Mouse (Mus musculus): ENCODE measurements around the gene Aldh4a1. TPM values are rescaled to one million over a fixed set of nuclear protein-coding genes. Genes with fewer than 3 reads are reported as not detected.

Aldh4a1 gene
- polyA plus RNA-seq, 1 experiment: 6.7 TPM

DNA sequence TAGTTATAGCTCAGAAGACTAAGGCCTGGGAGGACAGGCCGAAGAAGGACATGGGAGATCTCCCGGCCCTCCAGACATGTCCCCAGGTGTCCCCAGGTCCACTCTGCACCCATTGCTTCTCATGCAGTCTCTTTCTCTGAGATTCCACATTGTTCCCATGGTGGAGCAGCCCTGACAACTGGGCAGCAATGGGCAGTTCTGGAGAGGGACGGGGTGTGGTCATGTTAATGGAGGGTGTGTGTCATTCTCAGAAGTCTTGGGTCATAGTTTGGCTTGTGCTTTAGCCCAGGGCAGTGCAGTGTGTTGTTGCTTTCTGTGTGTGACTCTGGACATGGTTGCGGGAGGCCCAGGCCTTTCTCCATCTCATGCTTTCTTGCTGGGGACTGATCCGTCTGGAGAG, 15.9 kb upstream of the Aldh4a1 start:
- H3K79me2 ChIP-seq (ENCODE audit: control insufficient read depth, insufficient read depth): peaks cover 51% of the 10 kb centered on the region
- H3ac ChIP-seq (ENCODE audit: control insufficient read depth, insufficient read length, low read depth): no peak overlapping the region
- H3K79me3 ChIP-seq (ENCODE audit: low read depth): peaks cover 11% of the 10 kb centered on the region
- no peak for TF ChIP-seq FOSL1 (IDR thresholded peaks at IDR 0.05; ENCODE audit: insufficient read depth, low read length, poor library complexity, severe bottlenecking)
- TF ChIP-seq CTCF (IDR thresholded peaks at IDR 0.05; ENCODE audit: control insufficient read depth, insufficient read depth, insufficient read length): no peak
- no peak for TF ChIP-seq USF1 (IDR thresholded peaks at IDR 0.05; ENCODE audit: low read depth)
- no peak for TF ChIP-seq MYOD1 (IDR thresholded peaks at IDR 0.05; ENCODE audit: control insufficient read depth, insufficient read length, low read depth)
- TF ChIP-seq MAX (IDR thresholded peaks at IDR 0.05): no peak
- TF ChIP-seq CEBPB (IDR thresholded peaks at IDR 0.05; ENCODE audit: low read depth): no peak
- no peak for TF ChIP-seq MYOG (IDR thresholded peaks at IDR 0.05; ENCODE audit: control insufficient read depth, extremely low read depth, insufficient read length)
- H3K4me3 ChIP-seq (ENCODE audit: insufficient read depth, poor library complexity, severe bottlenecking): no peak overlapping the region
- no peaks in the 10 kb centered on the region for H3K27me3 ChIP-seq (ENCODE audit: control insufficient read depth, insufficient read depth, insufficient read length)
- peaks cover 58% of the 10 kb centered on the region for H3K36me3 ChIP-seq (ENCODE audit: control insufficient read depth, insufficient read depth)

DNA sequence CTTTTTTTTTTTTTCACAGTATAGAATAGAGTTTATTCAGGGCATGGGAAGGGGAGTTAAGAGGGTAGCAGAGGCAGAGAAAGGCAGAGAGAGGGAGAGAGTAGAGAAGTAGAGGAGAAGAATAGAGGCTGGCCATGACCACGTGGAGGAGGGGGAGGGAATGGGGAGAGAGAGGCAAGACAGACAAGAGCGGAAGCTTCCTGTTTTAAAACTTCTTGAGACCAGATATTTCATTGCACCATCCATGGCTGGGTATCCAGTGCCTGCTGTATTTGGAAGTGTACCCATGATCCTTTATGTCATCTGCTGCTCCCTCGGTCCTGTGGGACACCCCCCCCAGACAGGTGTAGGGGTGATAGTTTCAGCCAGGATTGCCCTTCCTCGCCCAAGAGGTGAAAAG, 13.7 kb upstream of the Aldh4a1 start:
- no peak for TF ChIP-seq MYOG (IDR thresholded peaks at IDR 0.05; ENCODE audit: control insufficient read depth, extremely low read depth, insufficient read length)
- TF ChIP-seq USF1 (IDR thresholded peaks at IDR 0.05; ENCODE audit: low read depth): no peak
- no peak for TF ChIP-seq CEBPB (IDR thresholded peaks at IDR 0.05; ENCODE audit: low read depth)
- TF ChIP-seq MAX (IDR thresholded peaks at IDR 0.05): no peak
- no peak for TF ChIP-seq CTCF (IDR thresholded peaks at IDR 0.05; ENCODE audit: control insufficient read depth, insufficient read depth, insufficient read length)
- TF ChIP-seq FOSL1 (IDR thresholded peaks at IDR 0.05; ENCODE audit: insufficient read depth, low read length, poor library complexity, severe bottlenecking): no peak
- no peak for TF ChIP-seq MYOD1 (IDR thresholded peaks at IDR 0.05; ENCODE audit: control insufficient read depth, insufficient read length, low read depth)
- no peaks in the 10 kb centered on the region for H3K27me3 ChIP-seq (ENCODE audit: control insufficient read depth, insufficient read depth, insufficient read length)
- no peak overlapping the region for H3K4me3 ChIP-seq (ENCODE audit: insufficient read depth, poor library complexity, severe bottlenecking)
- peaks cover 71% of the 10 kb centered on the region for H3K36me3 ChIP-seq (ENCODE audit: control insufficient read depth, insufficient read depth)
- H3K79me2 ChIP-seq (ENCODE audit: control insufficient read depth, insufficient read depth): peaks cover 41% of the 10 kb centered on the region
- H3K79me3 ChIP-seq (ENCODE audit: low read depth): peaks cover 3% of the 10 kb centered on the region
- H3ac ChIP-seq (ENCODE audit: control insufficient read depth, insufficient read length, low read depth): no peak overlapping the region

DNA sequence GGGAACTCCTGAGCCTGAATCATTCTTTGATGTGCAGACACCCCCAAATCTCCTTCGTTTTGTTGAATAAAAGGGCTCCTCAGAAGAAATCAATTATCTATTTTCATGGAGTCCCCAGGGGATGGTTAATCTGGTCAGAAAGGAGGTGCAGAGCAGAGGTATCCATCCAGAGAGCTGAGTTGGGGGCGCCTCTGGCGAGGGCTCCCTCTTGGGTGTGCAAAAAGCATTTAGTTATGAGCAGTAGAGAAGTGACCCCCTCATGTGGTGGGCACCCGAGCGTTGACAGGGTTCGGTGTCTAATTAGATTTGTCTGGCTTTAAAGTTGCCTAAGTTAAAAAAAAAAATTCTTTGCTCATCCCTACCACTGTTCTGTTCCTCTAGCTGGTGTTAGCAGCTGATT, 11.7 kb upstream of the Aldh4a1 start:
- peaks cover 3% of the 10 kb centered on the region for H3K79me3 ChIP-seq (ENCODE audit: low read depth)
- TF ChIP-seq USF1 (IDR thresholded peaks at IDR 0.05; ENCODE audit: low read depth) (no peak), MYOD1 (IDR thresholded peaks at IDR 0.05; ENCODE audit: control insufficient read depth, insufficient read length, low read depth) (no peak), CEBPB (IDR thresholded peaks at IDR 0.05; ENCODE audit: low read depth) (no peak), FOSL1 (IDR thresholded peaks at IDR 0.05; ENCODE audit: insufficient read depth, low read length, poor library complexity, severe bottlenecking) (no peak), CTCF (IDR thresholded peaks at IDR 0.05; ENCODE audit: control insufficient read depth, insufficient read depth, insufficient read length) (no peak), MAX (IDR thresholded peaks at IDR 0.05) (no peak), MYOG (IDR thresholded peaks at IDR 0.05; ENCODE audit: control insufficient read depth, extremely low read depth, insufficient read length) (no peak)
- no peaks in the 10 kb centered on the region for H3K27me3 ChIP-seq (ENCODE audit: control insufficient read depth, insufficient read depth, insufficient read length)
- peaks cover 23% of the 10 kb centered on the region for H3K79me2 ChIP-seq (ENCODE audit: control insufficient read depth, insufficient read depth)
- peaks cover 80% of the 10 kb centered on the region for H3K36me3 ChIP-seq (ENCODE audit: control insufficient read depth, insufficient read depth)
- no peak overlapping the region for H3ac ChIP-seq (ENCODE audit: control insufficient read depth, insufficient read length, low read depth)
- H3K4me3 ChIP-seq (ENCODE audit: insufficient read depth, poor library complexity, severe bottlenecking): no peak overlapping the region

DNA sequence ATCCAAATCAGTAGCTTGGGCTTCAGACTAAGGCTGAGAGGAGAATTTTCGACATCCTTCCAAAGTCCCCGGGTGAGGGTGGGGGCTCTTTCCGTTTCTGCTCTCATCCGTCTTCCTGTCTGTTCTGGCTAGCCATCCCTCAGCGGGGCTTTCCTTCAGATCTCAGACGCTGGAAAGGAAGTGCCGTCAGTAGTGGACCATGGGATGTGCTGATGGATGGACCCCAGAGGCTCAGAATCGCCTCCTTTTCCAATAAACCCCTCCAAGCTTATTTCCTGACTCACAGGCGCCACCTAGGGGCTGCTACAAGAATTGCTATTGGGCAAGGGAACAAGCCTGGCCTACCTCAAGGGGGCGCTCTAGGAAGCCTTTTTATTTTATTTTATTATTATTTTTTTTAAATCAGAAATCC, 11.1 kb upstream of the Aldh4a1 start:
- no peaks in the 10 kb centered on the region for H3K27me3 ChIP-seq (ENCODE audit: control insufficient read depth, insufficient read depth, insufficient read length)
- TF ChIP-seq CEBPB (IDR thresholded peaks at IDR 0.05; ENCODE audit: low read depth): no peak
- peak; percentile 72 for TF ChIP-seq CTCF (IDR thresholded peaks at IDR 0.05; ENCODE audit: control insufficient read depth, insufficient read depth, insufficient read length)
- TF ChIP-seq MYOD1 (IDR thresholded peaks at IDR 0.05; ENCODE audit: control insufficient read depth, insufficient read length, low read depth): no peak
- peaks cover 80% of the 10 kb centered on the region for H3K36me3 ChIP-seq (ENCODE audit: control insufficient read depth, insufficient read depth)
- H3K4me3 ChIP-seq (ENCODE audit: insufficient read depth, poor library complexity, severe bottlenecking): no peak overlapping the region
- H3K79me3 ChIP-seq (ENCODE audit: low read depth): peaks cover 3% of the 10 kb centered on the region
- peaks cover 22% of the 10 kb centered on the region for H3K79me2 ChIP-seq (ENCODE audit: control insufficient read depth, insufficient read depth)
- H3ac ChIP-seq (ENCODE audit: control insufficient read depth, insufficient read length, low read depth): no peak overlapping the region

DNA sequence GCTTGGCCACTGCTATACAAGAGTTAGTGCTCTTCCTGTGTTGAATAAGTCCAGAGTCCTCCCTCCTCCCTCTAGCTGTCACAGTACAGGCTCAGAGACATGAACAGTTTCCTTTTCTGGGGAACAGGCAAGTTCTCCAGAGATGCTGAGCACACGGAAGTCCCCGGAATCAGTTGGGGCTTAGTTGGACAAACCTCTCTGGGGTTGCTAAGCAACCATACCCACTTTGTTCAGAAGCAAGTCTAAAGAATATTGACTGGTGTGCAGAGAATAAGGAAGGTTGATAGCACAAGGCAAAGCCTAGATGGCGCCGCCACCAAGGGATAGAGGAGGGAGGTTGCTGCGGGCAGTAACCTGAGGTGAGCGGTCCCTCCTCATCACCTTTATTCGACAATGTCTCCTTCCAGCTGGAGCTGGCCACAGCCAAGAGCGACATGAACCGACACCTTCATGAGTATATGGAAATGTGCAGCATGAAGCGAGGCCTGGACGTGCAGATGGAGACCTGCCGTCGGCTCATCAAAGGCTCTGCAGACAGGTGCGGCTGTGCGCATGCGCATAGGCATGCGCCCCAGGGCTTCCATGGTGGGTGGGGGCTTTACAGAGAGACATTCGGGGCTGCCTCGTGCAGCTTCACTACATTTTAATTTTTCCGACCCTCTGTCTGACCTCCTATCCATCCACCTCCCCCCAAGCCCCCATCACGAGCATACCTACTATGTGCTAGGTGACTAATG, 8.0 kb upstream of the Aldh4a1 start:
- no peak for TF ChIP-seq MYOG (IDR thresholded peaks at IDR 0.05; ENCODE audit: control insufficient read depth, extremely low read depth, insufficient read length)
- no peak for TF ChIP-seq CEBPB (IDR thresholded peaks at IDR 0.05; ENCODE audit: low read depth)
- TF ChIP-seq USF1 (IDR thresholded peaks at IDR 0.05; ENCODE audit: low read depth): no peak
- TF ChIP-seq FOSL1 (IDR thresholded peaks at IDR 0.05; ENCODE audit: insufficient read depth, low read length, poor library complexity, severe bottlenecking): no peak
- TF ChIP-seq MYOD1 (IDR thresholded peaks at IDR 0.05; ENCODE audit: control insufficient read depth, insufficient read length, low read depth): no peak
- no peak for TF ChIP-seq MAX (IDR thresholded peaks at IDR 0.05)
- TF ChIP-seq CTCF (IDR thresholded peaks at IDR 0.05; ENCODE audit: control insufficient read depth, insufficient read depth, insufficient read length): no peak
- Histone ChIP-seq H3K27me3 (ENCODE audit: control insufficient read depth, insufficient read depth, insufficient read length) (no peaks in the 10 kb centered on the region), H3K79me2 (ENCODE audit: control insufficient read depth, insufficient read depth) (peaks cover 16% of the 10 kb centered on the region), H3K36me3 (ENCODE audit: control insufficient read depth, insufficient read depth) (peaks cover 73% of the 10 kb centered on the region), H3K79me3 (ENCODE audit: low read depth) (peaks cover 3% of the 10 kb centered on the region), H3ac (ENCODE audit: control insufficient read depth, insufficient read length, low read depth) (no peak overlapping the region), H3K4me3 (ENCODE audit: insufficient read depth, poor library complexity, severe bottlenecking) (no peak overlapping the region)

Data from C2C12 (cell line).